Mouse (Mus musculus) left cerebral cortex, adult 2 months (tissue): ENCODE data around the gene Slc5a5. TPM values are rescaled to one million over a fixed set of nuclear protein-coding genes. Genes with fewer than 3 reads are reported as not detected.

Experiments used
- DNase-seq, 2 experiments: peaks; one replicate each; pipeline ENCODE4 v3.0.0; 2021 to 2022; ENCODE audit warnings: low spot score in 2 of 2, mixed read lengths in 1 of 2; ENCODE audit errors: extremely low spot score in 1 of 2
- H3K27ac ChIP-seq: fragments of 200-600 bp; 2 replicates; pipeline ENCODE4 v1.8.1; 2022
- H3K4me3 ChIP-seq: fragments of 200-600 bp; 2 replicates; pipeline ENCODE4 v1.8.1; 2022
- CTCF ChIP-seq: fragments of 200-600 bp; IDR thresholded peaks from 2 replicates; pipeline ENCODE4 v1.8.1; 2022; ENCODE audit warnings: antibody characterized with exemption, mild to moderate bottlenecking, moderate library complexity
- intact Hi-C: fragments of 180-260 bp; cut with DNase I; formaldehyde crosslinking; loops from one replicate; pipeline ENCODE4 v1.15.1; 2025
- total RNA-seq, 2 experiments: library from RNA; stranded (reverse); gene quantifications; 2 replicates each; pipeline ENCODE4 v1.2.3; 2021

The Slc5a5 gene
- total RNA-seq, 2 experiments from 2014 or later: 9.9 to 10.3 TPM

GRCm38 (mm10) chr8:70850947-70851346, 41.6 kb downstream of the Slc5a5 start:
- H3K27ac ChIP-seq: no peak overlapping the region
- TF ChIP-seq CTCF: no peak
- no peak overlapping the region for H3K4me3 ChIP-seq
- no peak for DNase-seq
- intact Hi-C loops: no loop called here

- DNase-seq: no peak
- intact Hi-C loops: no loop called here
- Histone ChIP-seq H3K27ac (no peak overlapping the region), H3K4me3 (no peak overlapping the region)
- TF ChIP-seq CTCF: no peak
Measured at GRCm38 (mm10) chr8:70850132-70850845, 42.3 kb downstream of the Slc5a5 start.

GRCm38 (mm10) chr8:70849333-70849990, 43.1 kb downstream of the Slc5a5 start:
- Histone ChIP-seq H3K27ac (no peak overlapping the region), H3K4me3 (no peak overlapping the region)
- TF ChIP-seq CTCF: no peak
- DNase-seq: no peak
- intact Hi-C loops: no loop called here

- Histone ChIP-seq H3K27ac (no peak overlapping the region), H3K4me3 (no peak overlapping the region)
- peak; percentile 19 for TF ChIP-seq CTCF
- no peak for DNase-seq
- intact Hi-C loops: no loop called here
Measured at GRCm38 (mm10) chr8:70846371-70847154, 46.0 kb downstream of the Slc5a5 start.

- intact Hi-C loops: no loop called here
- no peak for TF ChIP-seq CTCF
Measured at GRCm38 (mm10) chr8:70845108-70845507, 47.4 kb downstream of the Slc5a5 start.

GRCm38 (mm10) chr8:70844523-70844922, 48.0 kb downstream of the Slc5a5 start:
- intact Hi-C loops: loop anchor here (1.0 kb wide), 1 partner anchor 25 kb away; no protein-coding TSS in a partner anchor
- peak; percentile 84 to 87 for DNase-seq
- peak; percentile 98 for TF ChIP-seq CTCF
- no peak overlapping the region for H3K4me3 ChIP-seq
- no peak overlapping the region for H3K27ac ChIP-seq

More at GRCm38 (mm10) chr8:70845108-70845507, 47.4 kb downstream of the Slc5a5 start:
- DNase-seq: no peak
- no peak overlapping the region for H3K27ac ChIP-seq
- H3K4me3 ChIP-seq: no peak overlapping the region

GRCm38 (mm10) chr8:70843941-70844340, 48.6 kb downstream of the Slc5a5 start:
- intact Hi-C loops: loop anchor here (1.0 kb wide), 1 partner anchor 25 kb away; no protein-coding TSS in a partner anchor
- TF ChIP-seq CTCF: no peak
- H3K27ac ChIP-seq: no peak overlapping the region
- H3K4me3 ChIP-seq: no peak overlapping the region
- DNase-seq: no peak

- Histone ChIP-seq H3K27ac (no peak overlapping the region), H3K4me3 (no peak overlapping the region)
- intact Hi-C loops: no loop called here
- no peak for DNase-seq
- TF ChIP-seq CTCF: no peak
Measured at GRCm38 (mm10) chr8:70843214-70843773, 49.3 kb downstream of the Slc5a5 start.

GRCm38 (mm10) chr8:70842484-70842883, 50.1 kb downstream of the Slc5a5 start:
- intact Hi-C loops: no loop called here

GRCm38 (mm10) chr8:70841147-70842072, 51.1 kb downstream of the Slc5a5 start:
- DNase-seq: peak; percentile 85 to 93
- no peak overlapping the region for H3K27ac ChIP-seq
- intact Hi-C loops: loop anchor here (1.0 kb wide), 1 partner anchor 19 kb away; no protein-coding TSS in a partner anchor
- H3K4me3 ChIP-seq: no peak overlapping the region
- TF ChIP-seq CTCF: peak; percentile 98

More at GRCm38 (mm10) chr8:70842484-70842883, 50.1 kb downstream of the Slc5a5 start:
- no peak for TF ChIP-seq CTCF
- H3K27ac ChIP-seq: no peak overlapping the region
- no peak overlapping the region for H3K4me3 ChIP-seq
- no peak for DNase-seq
